Mouse (Mus musculus): ENCODE results near the gene Parp9. TPM values are rescaled to one million over a fixed set of nuclear protein-coding genes. Genes with fewer than 3 reads are reported as not detected.
"Not testable (repeated sequence)": the region's sequence is repeated elsewhere in the genome, so short reads cannot be mapped to it uniquely, and the experiment has no call there.

Gene Parp9
- 1.8 and 2.6 TPM in 2 replicates for polyA plus RNA-seq (2014; fragmentation: Nextera tagmentation; extraction: Ambion mirVana)

DNA sequence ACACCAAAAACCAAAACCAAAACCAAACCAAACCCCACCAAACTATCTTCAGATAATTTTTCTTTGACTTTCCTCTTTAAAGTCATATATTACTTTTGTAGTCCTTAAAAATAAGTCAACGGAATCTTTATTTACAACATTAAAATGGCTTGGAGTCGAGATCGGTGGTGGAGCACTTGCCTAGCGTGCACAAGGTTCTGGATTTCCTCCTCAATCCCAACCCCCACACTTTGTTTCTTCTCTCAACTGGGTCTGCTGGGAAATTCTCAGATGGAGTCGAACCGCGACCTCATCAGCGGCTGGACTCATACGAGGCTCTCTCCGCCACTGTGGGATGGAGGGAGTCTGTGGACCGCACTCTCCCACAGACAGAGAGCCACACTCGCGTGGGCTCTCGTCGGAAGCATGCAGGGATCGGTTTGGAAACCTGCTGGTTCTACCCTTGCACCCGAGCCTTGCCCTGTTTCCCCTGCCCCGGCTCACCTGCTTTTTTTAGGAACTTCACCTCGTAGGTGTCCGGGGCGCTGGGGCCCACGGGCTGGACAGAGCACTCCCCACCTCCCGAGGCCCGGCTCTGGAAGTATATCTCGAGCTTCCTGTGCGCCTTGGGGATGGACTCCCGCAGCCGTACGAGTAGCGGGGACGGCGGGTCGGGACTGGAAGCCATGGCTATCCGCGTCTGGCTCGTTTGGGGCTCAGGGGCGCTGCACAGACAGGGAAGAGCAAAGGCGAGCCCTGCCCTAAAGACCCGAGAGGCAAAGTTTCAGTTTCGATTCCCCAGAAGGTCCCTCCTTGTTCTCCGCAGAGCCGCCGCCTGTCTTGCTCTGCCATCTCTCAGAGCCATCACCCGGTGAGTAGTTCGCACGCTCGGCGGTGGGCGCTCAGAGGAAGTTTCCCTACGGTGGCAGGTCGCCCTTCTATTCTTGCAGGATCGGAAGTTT, at the start of gene Parp9, which contains the start of gene Dtx3l:
Gene Parp9, plus strand, starts transcription at position 260 of the 941 bp plus-strand sequence.
Gene Dtx3l, minus strand, starts transcription at position 941 of the 941 bp plus-strand sequence.
- peak; percentile 59 for ATAC-seq (ENCODE audit: low FRiP score)
- DNase-seq (ENCODE audit: low spot score, missing footprints): peak; percentile 94
- WGBS: 2% methylated on average over 52 of the region's 52 CpGs
- Histone ChIP-seq H3K36me3 (ENCODE audit: control insufficient read depth, insufficient read depth, low read length) (no peaks in the 10 kb centered on the region), H3K4me2 (peak within 1 kb of the TSS; percentile 78), H3K4me1 (ENCODE audit: control insufficient read depth, insufficient read depth, low read length) (peaks cover 3% of the 10 kb centered on the region; the same call in 1 of the 2 replicates), H3K27me3 (ENCODE audit: control insufficient read depth, insufficient read depth, low read length) (peaks cover 6% of the 10 kb centered on the region; the same call in 1 of the 2 replicates), H3K27ac (ENCODE audit: low read depth, low read length) (no peak within 1 kb of the TSS), H3K9me3 (ENCODE audit: control insufficient read depth, low read length) (no peaks in the 10 kb centered on the region), H3K9ac (ENCODE audit: low read length) (peak within 1 kb of the TSS; percentile 61), H3K4me3 (ENCODE audit: low read depth, low read length) (peak within 1 kb of the TSS; percentile 44)

- WGBS: 92% methylated on average over 5 of the region's 5 CpGs
Observed at GRCm38 (mm10) chr16:35888910-35889309, 49.4 kb upstream of the Parp9 start.

GRCm38 (mm10) chr16:35890645-35891044, 47.6 kb upstream of the Parp9 start:
- no peak for ATAC-seq (ENCODE audit: low FRiP score)
- H3K4me2 ChIP-seq: no peak overlapping the region
- no peaks in the 10 kb centered on the region for H3K27me3 ChIP-seq (ENCODE audit: control insufficient read depth, insufficient read depth, low read length)
- no peaks in the 10 kb centered on the region for H3K4me1 ChIP-seq (ENCODE audit: control insufficient read depth, insufficient read depth, low read length)
- no peak overlapping the region for H3K4me3 ChIP-seq (ENCODE audit: low read depth, low read length)
- DNase-seq (ENCODE audit: low spot score, missing footprints): no peak
- 77% methylated on average over 3 of the region's 3 CpGs for WGBS
- no peaks in the 10 kb centered on the region for H3K9me3 ChIP-seq (ENCODE audit: control insufficient read depth, low read length)
- H3K27ac ChIP-seq (ENCODE audit: low read depth, low read length): no peak overlapping the region
- no peak overlapping the region for H3K9ac ChIP-seq (ENCODE audit: low read length)
- H3K36me3 ChIP-seq (ENCODE audit: control insufficient read depth, insufficient read depth, low read length): no peaks in the 10 kb centered on the region

More at GRCm38 (mm10) chr16:35888910-35889309, 49.4 kb upstream of the Parp9 start:
- Histone ChIP-seq H3K27ac (ENCODE audit: low read depth, low read length) (no peak overlapping the region), H3K9me3 (ENCODE audit: control insufficient read depth, low read length) (no peaks in the 10 kb centered on the region), H3K4me1 (ENCODE audit: control insufficient read depth, insufficient read depth, low read length) (no peaks in the 10 kb centered on the region), H3K4me2 (no peak overlapping the region), H3K4me3 (ENCODE audit: low read depth, low read length) (no peak overlapping the region), H3K36me3 (ENCODE audit: control insufficient read depth, insufficient read depth, low read length) (no peaks in the 10 kb centered on the region), H3K27me3 (ENCODE audit: control insufficient read depth, insufficient read depth, low read length) (no peaks in the 10 kb centered on the region), H3K9ac (ENCODE audit: low read length) (no peak overlapping the region)
- ATAC-seq (ENCODE audit: low FRiP score) (no peak), DNase-seq (ENCODE audit: low spot score, missing footprints) (no peak)

- not testable (repeated sequence) for H3K27ac ChIP-seq (ENCODE audit: low read depth, low read length); DNase-seq (ENCODE audit: low spot score, missing footprints); H3K27me3 ChIP-seq (ENCODE audit: control insufficient read depth, insufficient read depth, low read length); H3K9ac ChIP-seq (ENCODE audit: low read length); H3K4me2 ChIP-seq; H3K4me3 ChIP-seq (ENCODE audit: low read depth, low read length); H3K9me3 ChIP-seq (ENCODE audit: control insufficient read depth, low read length); H3K4me1 ChIP-seq (ENCODE audit: control insufficient read depth, insufficient read depth, low read length); H3K36me3 ChIP-seq (ENCODE audit: control insufficient read depth, insufficient read depth, low read length); ATAC-seq (ENCODE audit: low FRiP score)
- 81% methylated on average over 5 of the region's 5 CpGs for WGBS
Observed at GRCm38 (mm10) chr16:35891603-35892002, 46.7 kb upstream of the Parp9 start.

- no peaks in the 10 kb centered on the region for H3K27me3 ChIP-seq (ENCODE audit: control insufficient read depth, insufficient read depth, low read length)
- no peak for ATAC-seq (ENCODE audit: low FRiP score)
- no peak for DNase-seq (ENCODE audit: low spot score, missing footprints)
- H3K4me1 ChIP-seq (ENCODE audit: control insufficient read depth, insufficient read depth, low read length): no peaks in the 10 kb centered on the region
- no peak overlapping the region for H3K27ac ChIP-seq (ENCODE audit: low read depth, low read length)
- H3K9ac ChIP-seq (ENCODE audit: low read length): no peak overlapping the region
- WGBS: 68% methylated on average over 6 of the region's 6 CpGs
- H3K4me2 ChIP-seq: no peak overlapping the region
- no peaks in the 10 kb centered on the region for H3K36me3 ChIP-seq (ENCODE audit: control insufficient read depth, insufficient read depth, low read length)
- no peaks in the 10 kb centered on the region for H3K9me3 ChIP-seq (ENCODE audit: control insufficient read depth, low read length)
- H3K4me3 ChIP-seq (ENCODE audit: low read depth, low read length): no peak overlapping the region
Observed at GRCm38 (mm10) chr16:35894997-35895396, 43.3 kb upstream of the Parp9 start.

DNA sequence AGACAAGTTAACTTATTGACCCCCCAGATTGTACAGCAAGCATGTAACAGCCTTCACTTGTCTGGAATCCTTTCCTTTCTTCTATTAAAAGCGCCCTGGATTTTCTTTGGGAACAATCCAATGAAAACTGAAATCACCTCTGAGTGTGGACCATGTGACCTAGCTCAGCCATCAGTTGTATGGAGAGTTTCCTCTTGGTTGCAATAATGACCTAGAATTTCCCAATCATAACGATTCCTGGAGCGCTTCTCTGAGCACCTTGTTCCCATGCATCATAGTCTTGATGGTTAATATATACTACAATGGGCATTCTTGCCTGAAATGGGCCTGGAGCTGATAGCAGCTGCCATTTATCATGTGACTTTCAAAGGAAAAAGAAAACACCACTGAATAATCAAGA, 37.7 kb upstream of the Parp9 start:
- 87% methylated on average over 3 of the region's 3 CpGs for WGBS
- H3K4me2 ChIP-seq: no peak overlapping the region
- no peaks in the 10 kb centered on the region for H3K27me3 ChIP-seq (ENCODE audit: control insufficient read depth, insufficient read depth, low read length)
- DNase-seq (ENCODE audit: low spot score, missing footprints) (no peak), ATAC-seq (ENCODE audit: low FRiP score) (no peak)
- H3K4me1 ChIP-seq (ENCODE audit: control insufficient read depth, insufficient read depth, low read length): no peaks in the 10 kb centered on the region
- no peak overlapping the region for H3K27ac ChIP-seq (ENCODE audit: low read depth, low read length)
- H3K36me3 ChIP-seq (ENCODE audit: control insufficient read depth, insufficient read depth, low read length): no peaks in the 10 kb centered on the region
- H3K9me3 ChIP-seq (ENCODE audit: control insufficient read depth, low read length): no peaks in the 10 kb centered on the region
- H3K9ac ChIP-seq (ENCODE audit: low read length): no peak overlapping the region
- H3K4me3 ChIP-seq (ENCODE audit: low read depth, low read length): no peak overlapping the region

DNA sequence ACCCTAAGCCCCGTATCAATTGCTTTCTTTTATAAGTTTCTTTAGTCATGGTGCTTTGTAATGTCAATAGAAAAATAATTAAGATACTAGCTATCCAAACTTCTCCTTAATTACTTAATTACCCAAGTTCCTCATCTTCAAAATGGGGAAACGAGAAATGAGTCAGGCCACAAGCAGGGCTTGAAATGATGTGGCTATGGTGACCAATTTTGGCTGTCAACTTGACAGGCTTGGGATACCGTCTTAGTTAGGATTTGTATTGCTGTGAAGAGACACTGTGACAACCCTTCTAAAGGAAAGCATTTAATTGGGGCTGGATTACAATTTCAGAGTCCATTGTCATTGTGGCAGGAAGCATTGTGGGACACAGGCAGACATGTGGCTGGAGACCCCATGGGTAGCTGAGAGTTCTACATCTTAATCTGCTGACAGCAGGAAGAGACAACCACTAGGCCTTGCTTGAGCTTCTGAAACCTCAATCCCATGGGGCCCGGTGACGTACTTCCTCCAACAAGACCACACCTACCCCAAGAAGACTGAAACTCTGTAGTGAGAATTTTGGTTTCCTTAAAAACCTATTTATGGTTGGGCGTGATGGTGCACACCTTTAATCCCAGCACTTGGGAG, 35.1 kb upstream of the Parp9 start:
- DNase-seq (ENCODE audit: low spot score, missing footprints): no peak
- Histone ChIP-seq H3K27me3 (ENCODE audit: control insufficient read depth, insufficient read depth, low read length) (no peaks in the 10 kb centered on the region), H3K9ac (ENCODE audit: low read length) (no peak overlapping the region), H3K9me3 (ENCODE audit: control insufficient read depth, low read length) (no peaks in the 10 kb centered on the region), H3K4me2 (no peak overlapping the region), H3K36me3 (ENCODE audit: control insufficient read depth, insufficient read depth, low read length) (no peaks in the 10 kb centered on the region), H3K4me3 (ENCODE audit: low read depth, low read length) (no peak overlapping the region), H3K4me1 (ENCODE audit: control insufficient read depth, insufficient read depth, low read length) (no peaks in the 10 kb centered on the region), H3K27ac (ENCODE audit: low read depth, low read length) (no peak overlapping the region)
- ATAC-seq (ENCODE audit: low FRiP score): no peak
- WGBS: 82% methylated on average over 6 of the region's 6 CpGs

DNA sequence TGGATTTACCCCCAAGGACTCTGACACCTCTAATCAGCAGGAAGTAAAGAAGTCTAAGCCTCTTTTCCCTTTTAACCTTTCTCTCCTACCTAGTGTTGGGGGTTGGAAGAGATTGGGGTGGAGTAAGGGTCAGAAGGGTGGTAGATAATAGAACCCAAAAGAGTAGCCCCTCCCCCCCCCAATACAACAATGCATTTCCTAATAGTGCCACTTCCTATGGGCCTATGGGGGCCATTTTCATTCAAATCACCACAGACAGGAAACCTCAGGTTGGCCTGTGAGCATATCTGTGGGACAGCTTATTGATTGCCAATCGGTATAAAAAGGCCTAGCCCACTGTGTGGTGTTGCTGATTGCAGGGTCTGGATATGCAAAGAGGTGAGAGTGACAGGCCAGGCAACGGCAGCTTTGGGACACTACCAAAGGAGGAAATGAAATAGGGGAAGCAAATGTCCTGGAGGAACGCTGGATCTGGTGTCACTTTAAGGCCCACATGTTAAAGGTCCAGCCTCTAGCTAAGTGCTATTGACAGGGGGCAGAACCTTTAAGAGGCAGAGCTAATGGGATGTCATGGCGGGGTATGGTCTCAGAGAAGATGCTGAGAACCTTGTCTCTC, 34.0 kb upstream of the Parp9 start:
- Histone ChIP-seq H3K27ac (ENCODE audit: low read depth, low read length) (no peak overlapping the region), H3K9ac (ENCODE audit: low read length) (no peak overlapping the region), H3K36me3 (ENCODE audit: control insufficient read depth, insufficient read depth, low read length) (no peaks in the 10 kb centered on the region), H3K9me3 (ENCODE audit: control insufficient read depth, low read length) (no peaks in the 10 kb centered on the region), H3K4me2 (no peak overlapping the region), H3K4me1 (ENCODE audit: control insufficient read depth, insufficient read depth, low read length) (no peaks in the 10 kb centered on the region), H3K27me3 (ENCODE audit: control insufficient read depth, insufficient read depth, low read length) (no peaks in the 10 kb centered on the region), H3K4me3 (ENCODE audit: low read depth, low read length) (no peak overlapping the region)
- ATAC-seq (ENCODE audit: low FRiP score) (no peak), DNase-seq (ENCODE audit: low spot score, missing footprints) (no peak)
- 85% methylated on average over 4 of the region's 4 CpGs for WGBS
